Mouse (Mus musculus): ENCODE results near the gene Morc4.

Gene Morc4

DNA sequence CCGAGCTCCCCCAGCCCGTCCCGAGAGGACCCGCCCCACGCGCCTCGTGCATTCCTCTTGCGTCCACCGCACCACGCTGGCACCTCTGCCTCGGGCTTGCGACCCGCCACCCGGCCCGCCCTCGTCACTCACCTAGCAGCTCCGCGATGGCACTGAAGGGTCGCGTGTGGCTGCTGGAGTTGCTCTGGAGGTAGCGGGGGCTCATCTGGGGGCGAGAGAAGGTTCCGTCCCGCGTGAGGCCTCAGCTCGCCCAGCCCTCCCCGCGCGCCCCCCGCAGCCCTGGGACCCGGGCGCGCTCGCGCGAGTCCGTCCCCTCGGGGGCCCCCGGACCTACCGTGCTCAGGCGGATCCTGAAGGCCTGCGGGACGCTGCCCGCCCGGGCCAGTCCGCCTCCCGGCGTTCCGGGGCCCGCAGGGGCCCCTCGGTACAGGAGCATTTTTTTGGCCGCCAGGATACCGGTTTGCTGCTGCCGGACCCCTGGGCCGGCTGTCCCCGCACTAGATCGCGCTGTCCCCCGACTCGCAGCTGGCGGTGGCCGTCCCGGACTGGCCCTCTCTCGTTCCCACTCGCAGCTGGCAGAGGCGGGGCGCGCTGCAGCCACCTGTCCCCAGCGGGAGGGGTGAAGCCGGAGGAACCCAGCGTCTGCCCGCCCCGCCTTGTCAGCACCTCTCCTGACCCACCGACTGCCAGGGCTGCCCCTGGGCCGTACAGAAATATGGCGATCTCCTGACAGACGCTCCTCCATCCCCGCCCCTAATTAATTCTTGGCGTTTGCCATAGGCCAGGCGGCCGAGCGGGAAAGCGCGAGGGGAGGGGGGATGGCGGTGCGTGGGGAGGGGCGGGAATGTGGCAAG is at the start of gene Morc4:
Gene Morc4, minus strand, starts transcription at position 740 of the 854 bp plus-strand sequence.
- peak; percentile 83 for DNase-seq (ENCODE audit: low read depth, low spot score)

DNA sequence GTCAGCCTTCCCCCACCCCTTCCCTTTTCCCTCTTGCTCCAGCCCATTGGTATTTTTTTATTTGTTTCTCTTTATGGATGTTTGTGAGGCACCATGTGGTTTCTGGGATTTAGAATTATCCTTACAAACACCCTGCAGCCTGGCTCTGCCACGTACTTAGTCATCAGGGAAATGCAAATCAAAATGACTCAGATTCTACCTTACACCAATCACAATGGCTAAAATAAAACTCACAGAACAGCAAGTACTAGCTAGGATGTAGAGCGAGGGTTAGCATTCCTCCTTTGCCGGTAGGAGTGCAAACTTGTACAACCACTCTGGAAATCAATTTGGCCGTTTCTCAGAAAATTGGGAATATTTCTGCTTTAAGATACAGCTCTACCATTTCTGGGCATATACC is 49.1 kb upstream of the Morc4 start:
- DNase-seq (ENCODE audit: low read depth, low spot score): peak; percentile 52

DNA sequence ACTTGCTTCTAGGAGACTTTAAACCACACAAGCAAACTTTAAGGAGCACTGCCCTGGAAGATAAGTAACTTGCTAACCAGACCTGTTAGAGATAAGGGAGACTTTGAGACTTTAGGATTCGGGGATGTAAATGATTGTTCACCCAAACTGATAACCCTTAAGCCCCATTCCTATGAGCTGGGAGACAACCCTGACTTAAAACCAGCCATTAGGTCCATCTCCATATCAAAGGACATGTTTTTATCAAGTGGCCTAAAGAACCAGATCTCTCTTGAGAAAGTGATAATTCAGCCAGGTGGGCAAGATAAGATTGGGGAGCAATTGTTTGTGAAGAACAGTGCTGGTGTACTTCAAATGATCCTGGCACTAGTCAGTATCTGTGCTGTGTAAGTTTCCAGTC is 19.9 kb upstream of the Morc4 start:
- DNase-seq (ENCODE audit: low read depth, low spot score): no peak

DNA sequence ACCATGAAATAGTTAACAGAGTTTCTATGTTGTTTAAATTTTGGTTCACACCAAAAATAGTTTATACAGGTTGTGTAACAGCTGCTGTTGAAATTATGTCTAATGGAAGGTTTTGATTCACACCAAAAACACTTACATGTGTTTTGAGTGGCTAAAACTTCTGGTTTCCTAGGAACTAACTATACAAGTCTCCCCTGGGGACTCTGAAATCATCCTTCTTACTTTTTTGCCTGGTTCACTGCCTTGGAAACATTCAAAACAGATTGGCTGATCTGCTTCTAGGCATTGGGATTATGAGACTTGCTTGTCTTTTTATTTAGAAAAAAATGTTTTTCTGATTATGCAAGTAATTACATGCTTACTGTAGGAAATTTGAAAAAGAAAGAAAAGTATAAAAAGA is 11.7 kb upstream of the Morc4 start:
- DNase-seq (ENCODE audit: low read depth, low spot score): no peak

DNA sequence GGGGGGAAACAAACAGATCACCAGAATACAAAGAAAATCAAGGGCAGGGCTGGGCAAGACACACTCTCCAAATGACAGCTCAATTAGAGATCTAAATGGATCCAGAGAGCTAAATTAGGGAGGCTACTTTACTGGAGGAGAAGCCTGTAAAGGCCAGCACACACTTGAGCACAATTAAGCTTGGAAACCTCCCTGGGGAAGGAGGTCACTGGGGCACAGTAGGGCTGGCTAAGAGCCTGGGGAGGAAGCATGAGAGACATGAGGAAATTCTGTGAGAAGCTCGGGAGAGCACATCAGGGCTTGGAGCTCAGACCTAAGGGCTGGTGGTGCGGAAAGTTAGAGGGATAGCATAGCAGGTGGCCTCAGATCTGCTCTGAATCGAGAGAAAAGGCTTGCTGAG is 6.5 kb upstream of the Morc4 start:
- DNase-seq (ENCODE audit: low read depth, low spot score): no peak

DNA sequence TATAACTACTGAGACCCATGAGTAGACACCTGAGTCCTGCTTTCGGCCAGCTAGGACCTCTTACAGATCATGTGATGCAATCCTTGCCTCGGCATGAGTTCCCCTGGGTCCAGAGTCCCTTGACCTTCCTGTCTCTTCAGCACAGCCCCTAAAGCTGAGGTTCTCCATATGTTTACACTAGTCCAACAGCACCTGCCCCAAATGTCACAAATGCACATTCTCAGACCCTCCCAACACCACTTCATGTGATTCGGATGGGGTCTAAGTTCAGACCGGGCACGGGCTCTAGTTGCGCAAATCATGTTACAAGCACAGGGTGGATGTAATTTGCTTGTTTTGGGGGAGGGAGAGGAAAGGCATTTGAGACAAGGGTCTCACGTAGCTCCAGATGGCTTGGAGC is 5.6 kb upstream of the Morc4 start:
- no peak for DNase-seq (ENCODE audit: low read depth, low spot score)

DNA sequence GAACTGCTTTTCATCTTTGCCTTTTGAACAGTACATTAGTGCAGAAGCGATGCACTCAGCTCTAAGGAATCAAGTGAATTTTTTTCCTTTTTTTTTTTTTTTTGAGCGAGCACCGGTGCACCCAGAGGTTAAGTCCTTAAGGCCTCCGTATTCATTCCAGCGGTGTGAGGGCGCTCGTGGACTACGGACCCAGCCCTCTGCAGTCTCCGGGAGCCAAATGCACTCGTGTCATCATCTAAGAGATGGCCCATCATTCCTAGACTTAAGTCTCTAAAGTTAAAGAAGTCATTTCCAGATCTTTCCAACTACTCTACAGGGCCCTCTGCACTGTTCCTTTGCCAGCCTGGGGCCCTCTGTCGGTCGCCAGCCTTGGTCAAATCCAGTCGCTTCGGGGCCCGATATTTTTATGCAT is 1.2 kb downstream of the Morc4 start:
- DNase-seq (ENCODE audit: low read depth, low spot score): peak; percentile 53

DNA sequence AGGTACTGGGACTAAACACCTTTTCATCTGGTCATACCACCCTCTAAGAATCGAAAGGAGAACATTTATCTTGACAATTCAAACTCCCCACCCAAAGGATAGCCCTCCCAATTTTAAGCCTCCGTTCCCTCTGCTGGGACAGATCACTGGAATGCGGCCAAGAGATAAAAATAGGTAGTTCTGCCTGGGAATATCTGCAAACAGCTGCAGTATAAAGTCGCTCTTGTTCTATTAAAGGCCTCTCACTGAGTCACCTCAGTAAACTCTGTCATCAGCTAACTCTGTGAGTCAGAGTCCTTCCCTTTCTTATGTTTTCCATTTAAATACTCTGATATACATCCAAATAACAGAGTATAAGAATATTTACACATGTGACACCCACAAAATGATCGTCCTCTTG is 12.1 kb downstream of the Morc4 start:
- DNase-seq (ENCODE audit: low read depth, low spot score): peak; percentile 72

DNA sequence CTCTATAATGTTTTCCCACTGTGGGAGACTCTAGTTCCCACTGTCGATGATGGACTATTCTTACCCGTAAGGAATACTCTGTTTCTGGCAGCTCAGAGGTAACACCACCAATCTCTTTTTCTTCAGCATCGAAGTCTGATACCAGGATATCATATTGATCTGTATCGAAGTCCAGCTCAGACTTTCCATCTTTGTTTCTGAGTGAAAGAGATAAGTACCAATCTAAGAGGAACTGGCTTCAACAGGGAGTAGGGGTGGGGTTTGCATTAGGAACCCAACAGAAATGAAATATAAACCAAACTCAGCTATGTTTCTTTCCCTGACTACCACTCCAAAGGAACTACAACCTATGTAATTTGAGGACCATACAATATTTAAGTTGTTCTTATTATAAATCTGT is 16.7 kb downstream of the Morc4 start:
- no peak for DNase-seq (ENCODE audit: low read depth, low spot score)

DNA sequence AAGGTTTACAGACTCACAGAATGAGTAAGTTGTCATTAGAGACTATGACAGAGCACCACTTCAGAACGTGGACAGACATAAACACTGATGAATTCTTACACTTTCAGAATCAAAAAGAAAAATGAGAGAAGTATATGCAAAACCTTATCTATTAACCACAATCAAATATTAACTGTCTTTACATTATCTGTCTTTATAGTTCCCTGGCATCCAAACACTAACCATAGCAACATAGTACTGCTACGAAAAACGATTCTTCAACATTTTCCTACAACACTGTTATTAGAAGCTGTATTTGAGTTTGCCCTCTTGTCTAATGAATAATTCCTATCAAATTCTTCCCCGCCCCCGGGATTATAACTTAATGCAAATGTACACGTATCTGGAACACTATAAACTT is 30.4 kb downstream of the Morc4 start:
- no peak for DNase-seq (ENCODE audit: low read depth, low spot score)

DNA sequence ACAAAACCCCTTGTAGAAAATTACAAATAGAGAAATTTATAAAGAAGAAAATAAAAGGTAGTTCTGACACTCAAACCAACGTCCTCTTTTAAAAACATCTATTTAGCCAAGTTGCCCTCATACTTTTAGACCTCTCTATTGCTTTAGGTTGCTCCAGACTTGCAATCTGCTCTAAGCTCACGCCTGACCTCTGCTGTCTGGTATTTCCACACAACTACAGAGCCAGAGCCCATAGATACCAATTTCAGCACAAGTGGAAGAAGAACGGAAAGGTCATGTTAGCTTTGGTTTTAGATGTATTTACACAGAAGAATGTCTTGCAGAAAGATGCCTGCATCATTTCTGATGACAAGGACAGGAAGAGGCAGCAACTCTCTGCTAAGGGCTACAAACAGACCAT is 32.4 kb downstream of the Morc4 start:
- DNase-seq (ENCODE audit: low read depth, low spot score): peak; percentile 16

DNA sequence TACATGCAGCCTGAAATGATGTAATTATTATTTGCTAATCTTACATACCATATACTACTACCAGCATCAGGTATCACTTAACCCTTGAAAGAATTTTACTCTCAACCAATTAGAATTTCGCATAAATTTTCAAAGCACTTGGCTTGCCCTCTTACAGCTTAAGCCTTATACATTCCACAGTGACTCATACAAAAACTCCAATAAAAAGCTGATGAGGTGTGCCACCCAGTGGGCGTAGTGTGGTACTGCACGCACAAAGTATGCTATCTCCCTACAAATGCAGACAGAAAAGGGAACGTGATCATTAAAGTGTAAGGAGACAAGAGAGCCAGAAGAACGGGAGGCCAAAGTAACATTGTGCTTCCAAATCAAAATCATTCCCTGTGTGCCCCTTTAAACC is 39.0 kb downstream of the Morc4 start:
- peak; percentile 48 for DNase-seq (ENCODE audit: low read depth, low spot score)

DNA sequence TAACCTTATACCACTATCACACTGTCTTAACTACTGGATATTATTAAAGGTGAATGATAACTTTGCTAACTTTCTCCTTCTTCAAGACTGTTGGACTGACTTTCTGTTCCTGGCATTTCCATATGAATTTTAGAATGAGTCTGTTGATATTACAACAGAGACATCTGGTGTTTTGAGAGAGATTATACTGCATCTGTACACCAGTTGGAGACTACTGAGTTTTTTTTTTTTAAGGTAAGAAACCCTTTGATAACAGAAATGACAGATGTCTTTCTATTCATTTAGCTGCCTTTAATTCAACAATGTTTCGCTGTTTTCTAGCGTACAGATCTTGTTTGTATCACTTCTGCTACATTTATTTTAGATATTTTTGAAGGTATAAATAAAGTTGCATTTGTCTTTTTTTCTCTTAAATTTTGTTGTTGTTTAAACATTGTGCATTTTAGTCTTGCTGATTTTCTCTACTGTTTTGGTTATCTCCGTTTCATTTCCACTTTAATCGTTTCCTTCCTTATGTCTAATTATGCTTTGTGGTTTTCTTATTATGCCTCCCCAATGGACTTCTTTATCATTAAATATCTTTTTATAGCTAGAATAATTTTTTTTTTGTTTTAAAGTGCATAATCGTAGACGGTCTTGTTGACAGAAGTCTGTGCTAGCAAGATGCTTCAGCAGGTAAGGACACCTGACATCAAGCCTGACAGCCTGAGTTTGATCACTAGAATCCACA is 42.9 kb downstream of the Morc4 start:
- no peak for DNase-seq (ENCODE audit: low read depth, low spot score)

DNA sequence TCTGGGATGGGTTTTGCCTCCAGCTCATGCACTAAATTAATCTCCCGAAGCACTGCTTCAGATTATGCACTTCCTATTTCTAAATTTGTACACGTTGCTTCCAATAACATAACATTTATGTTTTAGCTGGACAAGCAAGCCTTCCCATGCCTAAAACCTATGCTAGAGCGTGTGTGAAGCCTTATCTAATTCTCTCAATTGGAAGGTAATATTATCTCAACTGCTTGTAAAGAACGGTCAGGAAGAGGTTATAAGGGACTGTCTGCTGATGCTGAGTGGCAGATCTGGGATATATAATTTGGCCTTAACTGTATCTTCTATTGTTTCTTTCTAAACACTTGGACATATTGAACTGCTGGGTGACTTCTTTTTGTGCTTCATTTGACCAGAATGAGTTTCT is 44.6 kb downstream of the Morc4 start:
- DNase-seq (ENCODE audit: low read depth, low spot score): no peak

DNA sequence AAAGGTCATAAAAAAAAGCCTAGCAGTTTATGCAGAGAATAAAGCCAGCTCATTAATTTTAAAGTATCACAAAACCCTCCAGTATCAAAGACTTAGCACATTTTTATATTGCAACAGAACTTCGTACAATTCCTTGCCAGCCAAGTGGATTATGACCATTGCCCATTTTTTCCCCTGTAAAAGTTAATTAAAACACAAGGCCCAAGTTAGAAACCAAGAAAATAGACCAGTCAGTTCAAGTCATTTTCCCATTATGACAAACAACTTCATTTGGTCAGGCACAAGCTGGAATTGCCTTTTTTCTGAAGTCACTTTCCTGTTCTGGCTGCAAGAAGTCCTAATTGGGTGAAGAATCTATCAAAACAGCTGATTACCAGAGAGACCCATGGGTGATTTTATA is 46.1 kb downstream of the Morc4 start:
- no peak for DNase-seq (ENCODE audit: low read depth, low spot score)

DNA sequence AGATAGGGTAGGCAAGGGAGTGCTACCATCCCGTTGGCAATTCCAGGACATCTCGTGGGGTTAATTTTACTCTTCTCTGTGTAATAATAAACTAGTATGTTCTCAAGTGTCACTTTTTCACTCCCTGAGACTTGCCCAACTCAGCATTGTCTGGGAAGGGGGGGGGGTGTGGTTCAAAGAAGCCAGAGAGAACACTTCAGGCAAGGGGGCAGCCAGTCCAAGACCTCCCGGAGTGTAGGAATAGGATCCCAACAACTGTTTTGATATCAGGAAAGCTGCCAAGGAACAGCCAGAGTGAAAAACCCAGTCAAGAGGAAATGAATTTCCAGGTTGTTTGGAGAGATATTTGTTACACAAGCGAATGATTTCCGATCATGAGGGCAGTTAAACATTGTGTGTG is 56.3 kb downstream of the Morc4 start:
- DNase-seq (ENCODE audit: low read depth, low spot score): no peak

DNA sequence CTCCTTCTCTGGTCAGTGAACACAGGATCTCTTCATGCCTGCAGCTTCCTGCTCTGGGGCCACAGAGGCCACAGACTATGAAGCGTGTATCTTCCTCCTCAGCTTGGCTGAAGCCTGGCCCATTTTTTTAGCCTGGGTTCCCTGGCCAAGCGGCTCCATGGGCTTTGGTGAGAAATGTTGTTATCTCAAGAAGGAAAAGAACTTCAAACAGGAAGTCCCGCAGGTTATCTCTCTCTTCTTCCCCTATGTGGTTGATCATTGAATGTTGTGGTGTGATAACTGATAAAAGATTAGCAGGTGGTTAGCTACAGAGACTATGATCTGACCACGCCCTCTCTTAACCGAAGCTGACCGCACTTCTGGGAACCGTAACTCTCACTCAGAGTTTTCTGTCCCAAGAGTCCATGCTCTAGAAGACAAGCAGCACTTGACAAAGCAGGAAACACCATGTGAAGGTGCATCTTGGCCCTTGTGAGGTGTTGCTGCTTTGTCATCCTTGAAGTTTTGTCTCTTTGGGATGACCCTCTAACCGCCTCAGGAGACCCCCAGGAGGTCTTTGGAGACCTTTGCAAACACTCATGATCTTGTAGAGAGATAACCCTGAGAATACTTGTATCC is 57.4 kb downstream of the Morc4 start:
- DNase-seq (ENCODE audit: low read depth, low spot score): no peak

DNA sequence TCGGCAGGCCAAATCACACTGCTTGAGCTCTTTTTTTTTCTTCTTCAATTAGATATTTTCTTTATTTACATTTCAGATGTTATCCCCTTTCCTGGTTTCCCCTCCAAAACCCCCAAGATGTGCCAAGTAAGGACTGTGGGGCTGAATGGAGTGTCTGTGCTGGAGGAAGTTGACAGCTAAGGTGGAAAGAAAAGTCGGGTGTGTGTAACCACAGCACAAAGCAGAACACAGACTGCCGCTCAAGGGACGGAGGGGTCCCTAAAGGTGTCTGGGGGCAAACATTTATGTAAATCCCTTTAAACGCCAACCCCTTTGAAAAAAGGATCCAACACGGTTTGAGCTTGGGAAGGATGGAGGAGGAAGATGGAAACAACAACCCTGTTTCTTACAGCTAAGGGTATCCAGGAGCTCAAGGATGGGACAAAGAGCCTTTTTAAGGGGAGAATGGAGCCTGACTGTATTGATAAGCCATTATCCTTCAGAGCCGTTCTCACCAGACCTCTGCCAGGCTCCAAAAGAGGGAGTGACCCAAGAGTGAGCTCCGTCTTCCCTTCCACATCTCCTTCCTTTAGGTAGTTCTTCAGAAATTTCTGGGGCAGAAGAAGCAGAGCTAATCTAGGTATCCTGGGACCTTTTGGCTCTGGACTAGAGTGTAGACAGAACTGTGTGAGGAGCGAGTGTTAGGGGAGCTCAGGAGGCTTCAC is 58.0 kb downstream of the Morc4 start:
- no peak for DNase-seq (ENCODE audit: low read depth, low spot score)

DNA sequence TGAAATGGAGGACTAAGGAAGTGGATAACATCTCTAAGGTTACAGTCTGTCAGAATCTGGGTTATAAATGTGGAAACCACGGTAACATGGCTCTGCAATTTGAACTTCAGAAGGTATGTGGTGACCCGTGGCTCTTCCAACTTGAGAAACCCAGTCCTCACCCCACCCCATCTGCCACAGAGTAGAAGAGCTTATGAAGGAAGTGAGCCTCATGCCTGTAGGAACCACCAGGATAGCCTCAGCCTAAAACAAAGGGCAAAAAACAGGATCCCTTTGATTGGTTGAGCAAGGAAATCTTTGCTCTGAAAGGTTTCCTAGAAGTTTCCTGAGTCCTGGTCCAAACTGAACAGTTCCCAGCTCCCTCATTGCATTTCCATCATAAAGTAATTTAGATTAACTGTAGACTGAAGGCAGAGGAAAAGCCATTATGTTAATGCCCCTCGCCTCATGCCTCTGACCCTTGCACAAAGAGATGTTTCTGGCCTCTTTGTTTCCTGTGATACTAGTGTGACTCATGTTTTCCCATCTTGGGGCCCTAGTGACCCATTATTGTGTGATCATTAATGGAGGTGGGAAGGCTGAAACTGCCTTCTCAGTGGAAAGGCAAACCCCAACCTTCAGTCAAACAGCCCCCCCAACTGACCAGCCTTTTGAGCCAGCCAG is 58.7 kb downstream of the Morc4 start:
- DNase-seq (ENCODE audit: low read depth, low spot score): no peak

DNA sequence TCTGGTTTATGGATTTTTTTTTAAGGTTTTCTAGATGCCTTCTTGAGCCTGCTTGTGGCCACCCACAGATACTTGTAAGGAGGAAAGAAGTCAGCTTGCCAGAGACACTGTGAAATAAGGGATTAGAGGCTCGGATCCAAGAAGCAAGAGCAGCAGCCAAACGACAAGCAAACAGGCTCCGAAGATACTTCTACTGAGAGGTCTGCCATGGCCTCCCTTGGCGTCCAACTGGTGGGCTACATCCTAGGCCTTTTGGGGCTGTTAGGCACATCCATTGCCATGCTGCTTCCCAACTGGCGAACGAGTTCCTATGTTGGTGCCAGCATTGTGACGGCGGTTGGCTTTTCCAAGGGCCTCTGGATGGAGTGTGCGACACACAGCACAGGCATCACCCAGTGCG is 63.0 kb downstream of the Morc4 start:
- DNase-seq (ENCODE audit: low read depth, low spot score): peak; percentile 75

DNA sequence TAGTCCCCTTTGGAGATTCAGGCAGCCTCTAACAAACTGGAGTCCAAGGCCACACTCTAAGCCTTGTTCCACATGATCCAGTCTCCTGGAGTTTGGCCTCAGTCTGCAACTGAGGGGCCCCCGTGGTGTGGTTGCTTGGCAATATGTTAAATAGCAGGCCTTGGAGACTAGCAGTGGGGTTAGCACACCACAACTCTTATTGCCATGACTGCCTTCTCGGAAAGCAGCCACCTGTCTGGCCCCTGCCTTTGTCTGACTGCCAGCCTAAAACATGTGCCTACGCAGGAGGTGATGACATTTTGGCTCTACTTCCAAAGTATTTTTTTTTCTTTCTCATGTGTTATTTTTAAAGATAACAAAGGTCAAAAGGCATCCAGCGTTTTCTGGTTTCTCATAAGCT is 63.4 kb downstream of the Morc4 start:
- DNase-seq (ENCODE audit: low read depth, low spot score): peak; percentile 72

DNA sequence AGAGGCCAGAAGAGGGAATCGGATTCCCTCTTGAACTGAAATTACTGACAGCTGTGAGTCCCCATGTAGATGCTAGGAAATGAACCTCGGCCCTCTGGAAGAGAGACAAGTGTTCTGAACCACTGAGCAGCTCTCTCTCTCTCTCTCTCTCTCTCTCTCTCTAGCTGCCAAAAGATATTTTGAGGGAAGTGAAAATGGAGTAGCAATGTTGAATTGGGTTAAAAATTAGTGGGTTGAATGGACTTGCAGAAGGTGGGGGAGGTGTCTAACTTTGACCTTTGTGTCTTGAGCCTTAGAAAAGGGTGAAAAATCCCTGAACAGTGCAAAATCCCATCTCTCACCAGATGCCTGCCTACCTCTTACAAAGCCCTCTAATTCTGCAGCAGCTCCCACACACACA is 64.1 kb downstream of the Morc4 start:
- DNase-seq (ENCODE audit: low read depth, low spot score): no peak
